Mouse (Mus musculus) midbrain, postnatal 0 days (tissue): Measurements from ENCODE around the gene Actr6. TPM values are rescaled to one million over a fixed set of nuclear protein-coding genes. Genes with fewer than 3 reads are reported as not detected.

ENCODE experiments used
- ATAC-seq: fragments of 200-750 bp; cut with Nextera tagmentation; 2 replicates; pipeline ENCODE4 v1.8.0; 2017; ENCODE audit warnings: moderate number of reproducible peaks, mild to moderate bottlenecking, moderate TSS enrichment, moderate library complexity; ENCODE audit not compliant: low FRiP score
- DNase-seq: peaks from one replicate; pipeline ENCODE4 v3.0.0-alpha.2; 2015; ENCODE audit warnings: low spot score
- H3K27ac ChIP-seq: fragments of 300-500 bp; sonication (generic); 2 replicates; pipeline ENCODE4 v1.5.1; 2014; ENCODE audit warnings: low read depth, mild to moderate bottlenecking, low read length, mixed read lengths
- H3K27me3 ChIP-seq: fragments of 300-500 bp; sonication (generic); 2 replicates; pipeline ENCODE4 v1.6.1; 2014; ENCODE audit warnings: low read length, control low read depth, mixed read lengths; ENCODE audit not compliant: insufficient read depth
- H3K36me3 ChIP-seq: fragments of 300-500 bp; sonication (generic); 2 replicates; pipeline ENCODE4 v1.6.1; 2014; ENCODE audit warnings: low read length, control low read depth, mixed read lengths; ENCODE audit not compliant: insufficient read depth
- H3K4me1 ChIP-seq: fragments of 300-500 bp; sonication (generic); 2 replicates; pipeline ENCODE4 v1.6.1; 2014; ENCODE audit warnings: mild to moderate bottlenecking, control low read depth, antibody characterized with exemption, low read length, mixed read lengths; ENCODE audit not compliant: insufficient read depth
- H3K4me2 ChIP-seq: fragments of 300-500 bp; sonication (generic); 2 replicates; pipeline ENCODE4 v1.6.1; 2014; ENCODE audit warnings: low read depth, mild to moderate bottlenecking, low read length, mixed read lengths; ENCODE audit not compliant: poor library complexity, severe bottlenecking
- H3K4me3 ChIP-seq: fragments of 300-500 bp; sonication (generic); 2 replicates; pipeline ENCODE4 v1.5.1; 2014; ENCODE audit warnings: low read depth, mild to moderate bottlenecking, low read length, moderate library complexity
- H3K9ac ChIP-seq: fragments of 300-500 bp; sonication (generic); replicated peaks from 2 replicates; pipeline ENCODE4 v1.6.1; 2014; ENCODE audit warnings: mild to moderate bottlenecking, low read length, moderate library complexity, mixed read lengths; ENCODE audit not compliant: poor library complexity, severe bottlenecking
- H3K9me3 ChIP-seq: fragments of 300-500 bp; sonication (generic); 2 replicates; pipeline ENCODE4 v1.6.1; 2016; ENCODE audit warnings: low read length, control low read depth
- CTCF ChIP-seq: IDR thresholded peaks from 2 replicates; pipeline ENCODE4 v1.5.1; 2016; ENCODE audit warnings: antibody characterized with exemption, mild to moderate bottlenecking
- WGBS: fragments of 180-500 bp; shearing (Covaris S2); extraction: QIAGEN DNeasy Blood & Tissue Kit; methylation state at CpG from one replicate; pipeline ENCODE4 v1.1.7; 2014; 5-methylcytosine and 5-hydroxymethylcytosine counted together
- polyA plus RNA-seq: library from polyadenylated mRNA; unstranded; fragments of >200 nt; fragmentation: Nextera tagmentation; extraction: Ambion mirVana; gene quantifications from 2 replicates; pipeline ENCODE4 v1.2.1, GENCODE M21; 2015
- total RNA-seq: library from RNA; depleted of rRNA; stranded (reverse); fragments of >200 nt; gene quantifications from 2 replicates; pipeline ENCODE4 v1.2.3, GENCODE M21; 2014

The Actr6 gene
- total and polyA plus RNA-seq, 2 experiments from 2014 or later = 37.3 to 63.9 TPM

GRCm38 (mm10) chr10:89731341-89731740, 754 bp downstream of the Actr6 start:
- H3K4me1 ChIP-seq = no peaks in the 10 kb centered on the region; the same call in 1 of the 2 replicates
- H3K4me2 ChIP-seq = peak overlapping the region; percentile 76
- ATAC-seq (no peak), DNase-seq (no peak)
- peak overlapping the region; percentile 78; the same call in 1 of the 2 replicates for H3K27ac ChIP-seq
- peak overlapping the region; percentile 64 for H3K4me3 ChIP-seq
- TF ChIP-seq CTCF = no peak
- no peaks in the 10 kb centered on the region for H3K9me3 ChIP-seq
- 4% methylated on average over 5 of the region's 5 CpGs for WGBS
- H3K27me3 ChIP-seq = no peaks in the 10 kb centered on the region
- H3K36me3 ChIP-seq = peaks cover 5% of the 10 kb centered on the region; the same call in 1 of the 2 replicates
- H3K9ac ChIP-seq = peak overlapping the region; percentile 70

- H3K4me2 ChIP-seq = no peak overlapping the region
- H3K27me3 ChIP-seq = no peaks in the 10 kb centered on the region
- no peak for TF ChIP-seq CTCF
- no peaks in the 10 kb centered on the region; the same call in 1 of the 2 replicates for H3K4me1 ChIP-seq
- 92% methylated on average over 6 of the region's 6 CpGs for WGBS
- peaks cover 13% of the 10 kb centered on the region for H3K36me3 ChIP-seq
- H3K4me3 ChIP-seq = no peak overlapping the region
- no peak for ATAC-seq
- H3K9ac ChIP-seq = no peak overlapping the region
- DNase-seq = no peak
- H3K9me3 ChIP-seq = no peaks in the 10 kb centered on the region
- H3K27ac ChIP-seq = no peak overlapping the region
Measured at GRCm38 (mm10) chr10:89730386-89730785, 1.7 kb downstream of the Actr6 start.

GRCm38 (mm10) chr10:89722247-89723195, 9.6 kb downstream of the Actr6 start:
- Histone ChIP-seq H3K9me3 (no peaks in the 10 kb centered on the region), H3K4me2 (no peak overlapping the region), H3K27ac (no peak overlapping the region), H3K27me3 (no peaks in the 10 kb centered on the region), H3K36me3 (peaks cover 27% of the 10 kb centered on the region), H3K4me3 (no peak overlapping the region), H3K4me1 (no peaks in the 10 kb centered on the region), H3K9ac (no peak overlapping the region)
- DNase-seq = no peak
- no peak for TF ChIP-seq CTCF
- WGBS = 92% methylated on average over 14 of the region's 14 CpGs
- no peak for ATAC-seq

- TF ChIP-seq CTCF = no peak
- Histone ChIP-seq H3K4me2 (no peak overlapping the region), H3K4me1 (no peaks in the 10 kb centered on the region), H3K4me3 (no peak overlapping the region), H3K36me3 (peaks cover 18% of the 10 kb centered on the region), H3K27me3 (no peaks in the 10 kb centered on the region), H3K9ac (no peak overlapping the region), H3K27ac (no peak overlapping the region), H3K9me3 (no peaks in the 10 kb centered on the region)
- 94% methylated on average over 3 of the region's 3 CpGs for WGBS
- ATAC-seq (no peak), DNase-seq (no peak)
Measured at GRCm38 (mm10) chr10:89720796-89721195, 11.3 kb downstream of the Actr6 start.

- H3K9ac ChIP-seq = no peak overlapping the region
- no peaks in the 10 kb centered on the region for H3K4me1 ChIP-seq
- TF ChIP-seq CTCF = no peak
- H3K9me3 ChIP-seq = no peaks in the 10 kb centered on the region
- H3K27me3 ChIP-seq = no peaks in the 10 kb centered on the region
- no peak overlapping the region for H3K4me2 ChIP-seq
- DNase-seq (no peak), ATAC-seq (no peak)
- H3K36me3 ChIP-seq = peaks cover 20% of the 10 kb centered on the region
- no peak overlapping the region for H3K4me3 ChIP-seq
- no peak overlapping the region for H3K27ac ChIP-seq
Measured at GRCm38 (mm10) chr10:89720252-89720651, 11.8 kb downstream of the Actr6 start.

GRCm38 (mm10) chr10:89714910-89715309, 17.2 kb downstream of the Actr6 start:
- DNase-seq (no peak), ATAC-seq (no peak)
- Histone ChIP-seq H3K4me2 (no peak overlapping the region), H3K4me1 (no peaks in the 10 kb centered on the region), H3K27ac (no peak overlapping the region), H3K36me3 (peaks cover 23% of the 10 kb centered on the region), H3K4me3 (no peak overlapping the region), H3K9ac (no peak overlapping the region), H3K27me3 (no peaks in the 10 kb centered on the region), H3K9me3 (no peaks in the 10 kb centered on the region)
- WGBS = 93% methylated on average over 10 of the region's 10 CpGs
- TF ChIP-seq CTCF = no peak
